ENCODE assay signal across 9 mouse cellular contexts in genomic region chr5:116420213-116420612, GRCm38 (mm10). TPM values are rescaled to one million over a fixed set of nuclear protein-coding genes. Genes with fewer than 3 reads are reported as not detected.
A peak's percentile ranks its signal among the peaks of the same experiment; 100 is the strongest.
DNase-seq lines count a peak whose midpoint lies in the region; ATAC-seq and TF ChIP-seq lines count a peak whose summit lies in the region.
"Had no signal": no experiment of that assay in that cellular context is flagged by ENCODE, and none has a peak within 500 bp of the region (broad histone marks: within the 10 kb centered on the region; RNA-seq: fewer than 3 reads in every experiment).

No protein-coding gene starts in this region.

- 96% methylated on average over 1 of the region's 1 CpGs for WGBS in kidney, postnatal 0 days
- WGBS in limb, embryonic 10.5 days, result 97% methylated on average over 1 of the region's 1 CpGs
- WGBS in midbrain, postnatal 0 days, result 100% methylated on average over 1 of the region's 1 CpGs

- H3K36me3 ChIP-seq in kidney, postnatal 0 days (ENCODE audit: insufficient read depth, low read length), result no peaks in the 10 kb centered on the region
- H3K36me3 ChIP-seq in limb, embryonic 10.5 days, result no peaks in the 10 kb centered on the region
- no peaks in the 10 kb centered on the region for H3K36me3 ChIP-seq in midbrain, postnatal 0 days (ENCODE audit: insufficient read depth, low read length)

- no peaks in the 10 kb centered on the region for H3K9me3 ChIP-seq in kidney, postnatal 0 days (replicated peaks; ENCODE audit: low read length)
- no peaks in the 10 kb centered on the region for H3K9me3 ChIP-seq in limb, embryonic 10.5 days (replicated peaks)
- no peaks in the 10 kb centered on the region for H3K9me3 ChIP-seq in midbrain, postnatal 0 days (ENCODE audit: low read length)

- no peak for ATAC-seq in kidney, postnatal 0 days (replicated peaks; ENCODE audit: low FRiP score, low read depth)
- ATAC-seq in midbrain, postnatal 0 days (ENCODE audit: low FRiP score), result no peak
- ATAC-seq in frontal cortex, adult (ENCODE audit: low TSS enrichment), result no peak
- ATAC-seq: Patski had no signal

- no peaks in the 10 kb centered on the region for H3K27me3 ChIP-seq in kidney, postnatal 0 days (ENCODE audit: insufficient read depth, low read length)
- H3K27me3 ChIP-seq in limb, embryonic 10.5 days (ENCODE audit: low read depth, poor library complexity, severe bottlenecking), result peaks cover 6% of the 10 kb centered on the region; the same call in 1 of the 2 replicates
- peaks cover 2% of the 10 kb centered on the region; the same call in 1 of the 2 replicates for H3K27me3 ChIP-seq in midbrain, postnatal 0 days (ENCODE audit: insufficient read depth, low read length)
- H3K27me3 ChIP-seq: Patski had no signal

- H3K9ac ChIP-seq in kidney, postnatal 0 days (ENCODE audit: low read depth, low read length), result no peak overlapping the region
- H3K9ac ChIP-seq in midbrain, postnatal 0 days (replicated peaks; ENCODE audit: low read length, poor library complexity, severe bottlenecking), result no peak overlapping the region

- no peak overlapping the region for H3K4me3 ChIP-seq in kidney, postnatal 0 days (replicated peaks; ENCODE audit: low read depth, low read length)
- H3K4me3 ChIP-seq in embryonic fibroblast, embryonic 13.5 days (ENCODE audit: insufficient read depth, low read length), result peak overlapping the region; percentile 54
- H3K4me3 ChIP-seq in limb, embryonic 10.5 days, result peak overlapping the region; percentile 23; the same call in 1 of the 2 replicates
- H3K4me3 ChIP-seq in midbrain, postnatal 0 days (ENCODE audit: low read depth, low read length), result no peak overlapping the region

- DNase-seq in kidney, postnatal 0 days (ENCODE audit: low spot score), result no peak
- DNase-seq in kidney, postnatal 36 days, result no peak
- DNase-seq in limb, embryonic 10.5 days (ENCODE audit: low spot score), result no peak
- no peak for DNase-seq in midbrain, postnatal 0 days (ENCODE audit: low spot score)
- DNase-seq in adrenal gland, postnatal 4 days (ENCODE audit: low spot score in 2 of 2), result no peak
- no peak for DNase-seq in Muller cell, postnatal 12 days (ENCODE audit: inconsistent ontology term)

- peak overlapping the region; percentile 16; the same call in 1 of the 2 replicates for H3K4me2 ChIP-seq in kidney, postnatal 0 days (ENCODE audit: low read length)
- peak overlapping the region; percentile 15; the same call in 1 of the 2 replicates for H3K4me2 ChIP-seq in midbrain, postnatal 0 days (ENCODE audit: low read depth, low read length, poor library complexity, severe bottlenecking)

- no peak for TF ChIP-seq CTCF in kidney, postnatal 0 days (IDR thresholded peaks at IDR 0.05; ENCODE audit: low read depth)
- no peak for TF ChIP-seq CTCF in embryonic fibroblast, embryonic 13.5 days (IDR thresholded peaks at IDR 0.05; ENCODE audit: borderline replicate concordance, insufficient read depth, low read length)
- no peak for TF ChIP-seq CTCF in midbrain, postnatal 0 days (IDR thresholded peaks at IDR 0.05)

- no peak; the same call in 1 of the 2 replicates for TF ChIP-seq POLR2A in embryonic fibroblast, embryonic 13.5 days (IDR thresholded peaks at IDR 0.05; ENCODE audit: low read depth, low read length)

- H3K4me1 ChIP-seq in kidney, postnatal 0 days (replicated peaks; ENCODE audit: insufficient read depth, low read length), result peaks cover 11% of the 10 kb centered on the region
- H3K4me1 ChIP-seq in embryonic fibroblast, embryonic 13.5 days (ENCODE audit: control insufficient read depth, insufficient read depth, low read length), result peaks cover 3% of the 10 kb centered on the region
- H3K4me1 ChIP-seq in limb, embryonic 10.5 days, result peaks cover 62% of the 10 kb centered on the region
- H3K4me1 ChIP-seq in midbrain, postnatal 0 days (ENCODE audit: insufficient read depth, low read length), result no peaks in the 10 kb centered on the region

- H3K27ac ChIP-seq in kidney, postnatal 0 days, result no peak overlapping the region
- peak overlapping the region; percentile 85 for H3K27ac ChIP-seq in embryonic fibroblast, embryonic 13.5 days (ENCODE audit: insufficient read depth, low read length)
- peak overlapping the region; percentile 71 for H3K27ac ChIP-seq in limb, embryonic 10.5 days
- no peak overlapping the region for H3K27ac ChIP-seq in midbrain, postnatal 0 days (ENCODE audit: low read depth, low read length)

RNA-seq across cellular contexts. Expression of gene Hspb8, which starts 2.5 kb away (rescaled TPM):
- polyA plus RNA-seq in kidney, postnatal 0 days (2015; fragmentation: Nextera tagmentation; extraction: Ambion mirVana), result 4.3 and 5.0 TPM in 2 replicates
- polyA plus RNA-seq in embryonic fibroblast, embryonic 13.5 days (2011; ENCODE audit: insufficient read length, low read depth, missing spikeins), result 46.5 and 59.1 TPM in 2 replicates
- polyA plus RNA-seq in limb, embryonic 10.5 days (2016; fragmentation: Nextera tagmentation; extraction: Ambion mirVana), result 8.8 and 9.7 TPM in 2 replicates
- 19.4 and 19.8 TPM in 2 replicates for total RNA-seq in midbrain, postnatal 0 days (2014; rRNA removed)
- 7.5 and 8.0 TPM in 2 replicates for polyA plus RNA-seq in midbrain, postnatal 0 days (2015; fragmentation: Nextera tagmentation; extraction: Ambion mirVana)
- total RNA-seq in adrenal gland, postnatal 4 days (2021), result 10 to 100 TPM; 31.0 to 39.1 TPM

Comparison
In these comparisons a context has a peak if more than half of its experiments do, and no peak if none do; other contexts are left out.
1. H3K27ac ChIP-seq: peak in embryonic fibroblast, embryonic 13.5 days (single experiment) and limb, embryonic 10.5 days (single experiment); none in kidney, postnatal 0 days (single experiment) and midbrain, postnatal 0 days (single experiment).
2. H3K4me3 ChIP-seq: peak in embryonic fibroblast, embryonic 13.5 days (single experiment) and limb, embryonic 10.5 days (single experiment); none in kidney, postnatal 0 days (single experiment) and midbrain, postnatal 0 days (single experiment).